Mouse (Mus musculus) induced T-regulatory cell, adult 2 months (primary cell): ENCODE measurements at regions not wholly inside any gene's neighbourhood (a gene's known extent, or its start where the extent isn't known, plus 50 kb on each side); places are given as distances from the start of the nearest gene placed in this dataset.

ENCODE experiments used
- DNase-seq: peaks from one replicate; pipeline ENCODE4 v3.0.0-alpha.2; 2012; ENCODE audit warnings: low read depth

GRCm38 (mm10) chr3:34466312-34466711 is 183.9 kb upstream of the Sox2 start:
- DNase-seq, result no peak

GRCm38 (mm10) chr3:34465040-34465831 is 185.0 kb upstream of the Sox2 start:
- no peak for DNase-seq

- DNase-seq, result no peak
These were observed 191.4 kb upstream of the Sox2 start for GRCm38 (mm10) chr3:34458766-34459165.

DNA sequence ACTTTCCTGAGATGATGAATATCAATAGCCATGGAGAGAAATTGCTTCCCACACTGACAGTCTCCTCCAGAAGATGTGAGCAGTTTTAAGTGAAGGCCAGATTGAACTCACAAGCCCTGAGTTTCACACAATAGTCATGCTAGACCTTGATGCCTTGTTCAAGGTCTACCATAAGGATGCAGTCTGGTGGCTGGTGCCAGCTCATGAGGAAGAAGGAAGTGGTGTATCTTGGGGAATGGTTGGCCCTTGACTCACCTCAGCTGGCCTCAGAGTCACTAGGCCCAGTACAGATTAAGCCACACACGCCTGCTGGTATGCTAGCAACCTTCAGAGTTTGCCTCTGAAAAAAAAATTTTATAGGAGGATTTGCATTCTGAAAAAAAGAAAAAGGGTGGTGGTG is 192.4 kb upstream of the Sox2 start:
- DNase-seq, result no peak

DNA sequence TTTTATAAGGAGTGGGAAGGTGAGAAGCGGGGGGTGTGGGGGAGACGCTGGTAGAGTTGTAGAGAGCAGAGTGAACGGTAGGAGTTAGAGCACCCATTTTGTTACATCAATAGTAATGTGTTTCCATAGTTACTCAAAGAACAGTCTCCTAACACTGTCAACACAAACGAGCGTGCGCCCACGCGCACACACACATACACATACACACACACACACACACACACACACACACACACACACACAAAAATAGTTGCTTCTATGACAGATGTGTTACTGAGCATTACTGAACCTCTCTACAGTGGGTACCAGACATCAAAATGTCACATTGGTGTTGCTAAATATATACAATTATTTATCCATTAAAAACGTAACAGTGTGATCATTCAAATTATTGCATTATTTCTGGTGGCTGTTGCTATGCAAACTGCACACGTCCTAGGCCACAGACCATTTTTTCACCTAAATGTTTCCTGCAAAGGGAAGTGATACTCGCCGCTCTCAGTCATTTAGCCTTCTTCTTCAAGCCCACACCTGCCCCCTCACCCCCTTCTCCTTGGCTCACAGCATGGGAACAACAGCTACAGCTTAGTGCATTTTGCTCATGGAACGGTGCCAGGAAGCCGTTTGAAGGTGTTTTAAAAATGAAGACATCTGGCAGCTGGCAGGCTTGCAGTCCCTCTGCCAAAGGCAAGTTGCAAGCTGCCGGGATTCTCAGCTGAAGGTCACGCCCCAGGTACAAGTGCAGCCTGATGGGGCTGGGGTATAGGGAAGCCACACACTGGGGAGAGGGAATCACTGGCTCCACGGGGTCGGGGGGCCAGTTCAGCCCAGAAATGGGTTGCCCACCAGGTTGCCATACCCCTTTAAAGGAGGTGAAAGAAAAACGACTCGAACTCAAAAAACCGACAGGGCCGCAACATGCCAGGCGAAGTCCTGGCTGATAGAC is 193.4 kb upstream of the Sox2 start:
- DNase-seq, result no peak

- no peak for DNase-seq
These were observed 196.1 kb upstream of the Sox2 start for GRCm38 (mm10) chr3:34454026-34454624.

GRCm38 (mm10) chr3:34445354-34445753 is 204.9 kb upstream of the Sox2 start:
- DNase-seq, result no peak

- no peak for DNase-seq
These were observed 205.4 kb upstream of the Sox2 start for GRCm38 (mm10) chr3:34444802-34445201.

- DNase-seq, result no peak
These were observed 206.2 kb upstream of the Sox2 start for GRCm38 (mm10) chr3:34443731-34444628.

DNA sequence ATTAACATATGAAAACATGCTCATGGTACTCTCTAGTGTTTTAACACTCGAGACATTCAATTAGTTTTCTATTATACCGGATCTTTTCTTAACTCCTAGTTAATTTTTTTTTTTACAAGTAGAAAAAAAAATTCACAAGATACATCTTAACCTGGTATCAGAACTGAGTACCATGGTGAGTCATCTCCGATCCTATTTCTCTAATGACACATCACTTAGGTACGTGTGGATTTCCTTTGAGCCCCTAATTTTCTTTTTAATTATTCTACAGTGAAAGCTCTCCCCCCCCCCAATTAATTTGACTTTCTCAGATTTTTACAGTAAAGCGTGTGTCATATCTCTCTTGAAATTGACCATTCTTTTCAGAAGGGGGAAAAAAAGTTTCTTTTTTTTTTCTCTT is 206.9 kb upstream of the Sox2 start:
- no peak for DNase-seq

- DNase-seq, result no peak
These were observed 208.4 kb upstream of the Sox2 start for GRCm38 (mm10) chr3:34441792-34442191.

- DNase-seq, result no peak
These were observed 208.9 kb upstream of the Sox2 start for GRCm38 (mm10) chr3:34441266-34441665.

GRCm38 (mm10) chr3:34434901-34435300 is 215.3 kb upstream of the Sox2 start:
- no peak for DNase-seq

DNA sequence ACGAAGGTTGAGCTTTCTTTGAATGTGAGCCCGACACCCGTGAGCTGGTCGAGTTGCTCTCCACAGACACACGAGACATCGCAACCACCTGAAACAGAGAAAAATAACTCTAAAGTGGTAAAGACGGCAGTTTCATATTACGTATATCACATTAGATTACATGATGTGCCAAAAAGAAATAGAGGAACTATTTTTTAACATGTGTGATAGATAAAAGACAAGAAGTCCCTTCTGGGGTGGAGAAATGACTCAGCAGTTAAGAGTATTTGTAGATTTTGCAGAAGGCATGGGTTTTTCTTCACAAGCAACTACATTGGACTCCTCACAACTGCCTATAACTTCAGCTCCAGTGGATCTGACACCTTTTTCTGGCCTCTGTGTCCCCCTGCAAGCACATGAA is 222.2 kb upstream of the Sox2 start:
- no peak for DNase-seq

GRCm38 (mm10) chr3:34427495-34427894 is 222.7 kb upstream of the Sox2 start:
- DNase-seq, result no peak

DNA sequence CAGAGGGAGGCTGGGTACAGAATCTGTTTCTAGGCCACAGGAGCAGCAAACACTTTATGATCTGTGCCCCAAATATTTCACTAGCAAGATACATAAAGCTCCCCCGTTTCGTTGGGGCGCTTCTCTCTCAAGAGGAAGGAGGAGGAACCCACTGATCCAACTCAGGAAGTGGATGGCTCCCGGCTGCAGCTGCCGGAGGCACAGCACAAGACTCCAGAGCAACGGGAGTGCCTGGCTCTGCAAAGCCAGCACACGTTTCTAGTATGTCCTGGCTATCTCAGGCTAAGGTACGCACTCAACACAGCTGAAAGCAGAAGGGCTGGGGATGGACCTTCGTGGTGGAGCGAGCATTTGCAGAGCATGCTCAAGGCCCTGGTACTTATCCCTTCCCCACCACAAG is 223.2 kb upstream of the Sox2 start:
- no peak for DNase-seq

DNA sequence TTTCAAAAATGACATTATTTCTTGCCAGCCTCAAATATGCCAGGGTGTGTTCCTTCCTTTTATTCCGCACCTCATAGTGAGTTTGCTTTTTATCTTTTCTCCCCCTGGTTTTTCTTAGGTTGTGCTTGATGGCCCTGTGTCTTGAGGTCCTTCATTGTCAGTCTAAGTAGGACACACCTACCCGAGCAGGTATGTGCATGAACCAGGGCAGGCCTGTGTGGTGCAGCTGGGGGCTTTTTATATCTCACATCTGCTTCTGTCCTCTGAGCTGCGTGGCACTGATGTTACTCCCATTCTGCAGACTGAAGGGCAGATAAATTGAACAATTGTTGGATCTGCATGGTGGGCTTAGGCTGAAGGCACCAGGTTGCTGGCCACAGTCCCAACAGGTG is 238.3 kb upstream of the Sox2 start:
- no peak for DNase-seq

- no peak for DNase-seq
These were observed 238.9 kb upstream of the Sox2 start for GRCm38 (mm10) chr3:34411142-34411914.

DNA sequence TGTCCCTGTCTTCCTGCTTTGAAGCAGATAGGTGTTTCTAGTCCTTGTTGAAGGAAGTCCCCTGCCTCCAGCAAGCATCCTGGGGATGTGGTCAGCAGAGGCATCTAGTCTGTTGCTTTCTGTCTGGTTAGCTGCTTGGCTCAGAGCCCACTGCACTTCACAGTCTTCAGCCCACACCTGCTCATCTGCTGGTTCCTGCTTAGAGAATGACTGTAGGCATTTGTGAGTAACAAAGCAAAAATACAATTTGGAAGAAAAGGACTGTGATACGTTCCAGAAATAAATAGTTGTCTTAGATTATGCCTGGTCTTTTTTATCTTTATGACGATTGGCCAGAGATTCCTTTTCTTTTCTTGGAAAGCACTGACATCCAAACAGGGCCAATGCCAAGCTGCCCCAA is 246.6 kb upstream of the Sox2 start:
- DNase-seq, result no peak

DNA sequence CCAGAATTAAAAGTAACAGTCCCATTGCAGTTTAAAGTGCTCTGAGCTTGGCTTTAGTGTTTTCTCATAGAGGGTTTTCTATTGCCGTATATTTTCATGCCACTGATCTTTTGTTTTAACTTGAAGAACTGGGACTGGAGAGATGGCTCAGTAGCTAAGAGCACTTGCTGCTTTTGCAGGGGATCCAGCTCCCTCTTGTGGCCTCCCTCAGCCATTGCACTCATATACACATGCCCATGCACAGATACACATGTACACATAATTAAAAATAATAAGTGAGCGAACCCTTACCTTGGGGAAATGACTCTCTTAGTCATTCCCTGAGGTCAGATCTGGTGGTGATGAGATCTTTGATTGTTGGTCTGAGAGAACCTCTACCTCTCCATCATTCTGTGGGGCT is 258.9 kb upstream of the Sox2 start:
- DNase-seq, result peak; percentile 0

GRCm38 (mm10) chr3:34384965-34385505 is 265.2 kb upstream of the Sox2 start:
- no peak for DNase-seq
